Mouse (Mus musculus) c-Kit-positive CD71-negative TER-119-negative erythroid progenitor cells, embryonic 14.5 days (primary cell): ENCODE measurements around the gene Ftsj1.

ENCODE experiments used
- DNase-seq: peaks from one replicate; pipeline ENCODE4 v3.0.0-alpha.2; 2013; ENCODE audit warnings: low read depth

The Ftsj1 gene

GRCm38 (mm10) chrX:8252334-8253285 lies at the start of gene Ftsj1:
Gene Ftsj1, minus strand, starts transcription at chrX:8252406.
- peak; percentile 83 for DNase-seq

- DNase-seq = no peak
These were observed 36.4 kb upstream of the Ftsj1 start for GRCm38 (mm10) chrX:8288621-8289020.

DNA sequence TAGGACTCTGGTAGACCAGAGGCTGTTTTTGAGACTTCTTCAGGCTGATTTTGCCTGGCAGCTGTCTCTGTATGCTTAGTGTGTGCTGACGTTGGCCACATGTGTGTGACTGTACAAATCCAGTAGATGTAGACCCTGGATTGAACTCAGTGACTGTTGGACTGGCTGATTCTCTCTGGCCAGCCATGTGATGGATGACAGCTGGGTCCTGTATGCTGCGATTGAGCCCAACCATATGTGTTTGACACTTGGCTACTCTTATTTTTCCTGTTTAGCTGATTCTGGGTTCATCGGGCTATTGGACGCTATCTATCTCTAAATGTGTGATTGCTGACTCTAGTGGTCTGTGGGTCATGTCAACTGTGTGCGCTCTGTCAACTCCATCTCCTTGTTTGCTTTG lies 21.9 kb upstream of the Ftsj1 start:
- no peak for DNase-seq

- DNase-seq = no peak
These were observed 19.8 kb upstream of the Ftsj1 start for GRCm38 (mm10) chrX:8272000-8272399.

DNA sequence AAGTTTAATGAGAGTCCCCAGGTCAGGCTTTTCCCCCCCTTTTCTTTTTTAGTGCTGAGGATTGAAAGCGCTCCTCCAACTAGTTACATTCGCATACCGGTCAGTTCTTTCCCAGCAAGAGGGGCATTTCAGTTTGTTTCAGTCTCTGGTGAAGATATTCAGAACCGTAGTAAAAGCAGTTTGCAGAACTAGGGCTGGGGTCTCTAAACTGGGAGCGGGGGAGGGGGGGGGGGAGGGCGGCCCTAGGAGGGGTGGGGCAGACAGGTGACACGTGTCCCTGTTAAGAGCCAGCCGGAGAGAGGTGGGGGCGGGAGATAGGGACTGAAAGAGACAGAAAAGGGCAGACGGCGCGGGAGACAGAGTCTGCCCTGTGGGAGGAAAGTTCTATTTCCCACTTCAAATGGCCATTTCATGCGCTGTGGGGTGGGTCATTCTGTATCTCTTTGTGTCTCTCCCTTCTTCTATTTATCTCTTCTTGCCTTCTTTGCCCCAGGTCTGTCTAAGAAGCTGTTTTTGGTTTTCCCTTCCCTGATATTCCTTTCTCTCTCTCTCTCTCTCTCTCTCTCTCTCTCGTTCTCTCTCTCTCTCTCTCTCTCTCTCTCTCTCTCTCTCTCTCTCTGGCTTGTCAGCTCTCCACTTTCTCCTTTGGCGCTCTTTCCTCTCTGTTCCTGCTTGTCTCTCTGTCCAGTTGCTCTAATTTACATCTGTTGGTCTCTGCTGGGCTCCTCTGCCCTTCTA lies 19.0 kb upstream of the Ftsj1 start, which contains the start of gene Slc38a5:
Slc38a5 (plus strand) TSS at position 51 of the 738 bp plus-strand sequence.
- no peak for DNase-seq

DNA sequence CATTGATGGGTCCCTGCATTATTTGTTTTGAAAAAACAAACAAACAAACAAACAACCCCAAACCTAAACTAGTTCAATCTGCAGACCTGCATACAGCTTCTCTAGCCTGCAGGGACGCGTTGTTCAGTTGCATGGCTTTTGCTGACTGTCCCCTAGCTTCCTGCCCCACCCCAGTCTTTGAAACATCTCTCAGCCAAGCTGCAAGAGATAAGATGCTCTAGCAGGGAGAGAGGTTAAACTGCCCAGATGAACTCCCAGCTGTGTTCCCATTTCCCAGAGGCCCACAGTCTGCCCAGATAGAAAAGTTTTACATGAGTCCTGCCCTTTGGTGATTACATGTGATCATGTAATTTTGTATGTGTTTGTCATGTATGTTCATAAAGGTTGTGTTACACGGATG lies 12.0 kb upstream of the Ftsj1 start:
- no peak for DNase-seq

DNA sequence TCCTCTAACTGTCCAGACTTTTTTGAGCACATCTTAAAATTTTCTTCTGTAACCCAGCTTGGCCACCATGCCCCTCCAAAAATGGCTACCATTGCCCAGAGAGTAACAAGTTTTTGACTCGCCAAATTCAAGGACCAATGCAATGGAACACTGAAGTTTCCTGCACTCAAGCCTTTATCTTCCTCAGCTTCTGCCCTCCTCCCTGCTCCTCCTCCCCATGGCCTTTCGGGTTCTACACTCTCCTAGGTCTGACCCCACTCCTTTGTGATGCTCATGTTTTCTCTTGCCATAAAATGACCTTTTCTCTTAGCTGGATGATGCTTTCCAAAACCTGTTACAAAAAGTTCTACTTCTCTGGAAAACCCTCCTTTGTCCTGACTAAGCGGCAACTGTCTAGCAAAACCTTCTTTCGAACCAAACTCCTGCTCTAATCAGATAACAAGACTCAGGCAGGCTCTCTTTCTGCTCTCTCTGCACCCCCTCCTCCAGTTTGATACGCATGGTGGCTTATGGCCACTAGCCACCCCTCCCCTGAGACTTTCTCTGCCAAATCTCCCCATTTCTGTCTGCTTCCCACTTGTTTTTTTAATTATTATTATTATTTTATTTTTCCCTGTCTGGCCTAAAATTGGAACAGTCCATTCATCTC lies 11.1 kb upstream of the Ftsj1 start:
- DNase-seq = no peak

DNA sequence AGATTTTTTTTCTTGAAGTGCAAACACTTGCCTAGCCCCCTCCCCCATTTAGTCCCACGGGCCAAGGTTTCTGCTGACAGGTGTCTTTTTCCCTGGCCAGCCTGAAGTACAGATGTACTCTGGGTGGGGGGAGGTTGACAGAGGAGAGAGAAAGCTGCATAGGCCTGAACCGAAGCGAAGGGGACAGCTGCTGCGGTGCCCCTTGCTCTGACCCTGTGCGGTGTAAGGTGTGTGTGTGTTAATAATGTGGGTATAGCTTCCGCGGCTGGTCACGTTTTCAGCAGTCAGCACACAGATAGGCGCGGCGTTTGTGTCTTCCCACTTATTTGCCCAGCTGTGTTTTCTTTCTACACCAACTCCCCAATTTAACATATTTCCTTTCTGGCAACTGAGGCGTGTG lies 7.3 kb upstream of the Ftsj1 start:
- DNase-seq = no peak

GRCm38 (mm10) chrX:8255807-8256206 lies 3.6 kb upstream of the Ftsj1 start:
- DNase-seq = no peak

GRCm38 (mm10) chrX:8253711-8254110 lies 1.5 kb upstream of the Ftsj1 start:
- no peak for DNase-seq

- no peak for DNase-seq
These were observed 345 bp downstream of the Ftsj1 start for GRCm38 (mm10) chrX:8251789-8252333.

DNA sequence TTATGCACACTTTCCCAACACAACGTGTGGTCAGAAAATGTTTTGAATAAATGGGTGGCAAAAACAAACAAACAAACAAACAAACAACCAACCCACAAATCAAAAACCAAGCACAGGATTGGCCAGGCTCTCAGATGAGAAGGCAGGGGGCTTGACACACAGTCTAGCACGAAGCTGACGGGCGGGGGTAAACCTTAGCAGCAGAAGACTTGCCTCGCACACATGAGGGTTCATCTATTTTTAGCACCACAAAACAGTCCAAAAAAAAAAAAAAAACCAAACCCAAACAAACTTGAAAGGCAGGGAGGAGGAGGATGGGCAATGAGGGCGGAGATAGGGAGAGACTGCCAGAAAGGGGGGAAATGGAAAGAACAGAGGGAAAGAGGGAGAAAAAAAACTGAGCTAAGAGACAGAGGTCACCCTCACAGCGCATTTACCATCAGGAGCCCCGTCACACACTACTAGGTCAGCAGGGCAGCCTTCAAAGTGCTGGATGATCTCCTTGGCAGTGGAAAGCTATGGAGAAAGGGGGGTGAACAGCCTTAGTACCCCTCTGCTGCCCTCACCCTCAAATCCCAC lies 3.6 kb downstream of the Ftsj1 start:
- no peak for DNase-seq

DNA sequence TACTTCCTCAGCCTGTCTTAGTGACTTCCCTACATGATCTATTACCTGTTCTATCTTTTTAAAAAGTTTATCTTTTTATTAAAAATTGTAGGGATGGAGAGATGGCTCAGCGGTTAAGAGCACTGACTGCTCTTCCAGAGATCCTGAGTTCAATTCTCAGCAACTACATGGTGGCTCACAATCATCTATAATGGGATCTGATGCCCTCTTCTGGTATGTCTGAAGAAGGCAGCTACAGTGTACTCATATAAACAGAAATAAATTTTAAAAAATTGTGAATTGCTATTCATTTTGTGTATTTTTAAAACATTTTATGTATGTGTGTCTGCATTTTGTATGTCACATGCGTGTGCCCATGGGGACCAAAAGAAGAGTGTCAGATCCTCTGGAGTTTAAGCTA lies 4.5 kb downstream of the Ftsj1 start:
- DNase-seq = no peak

DNA sequence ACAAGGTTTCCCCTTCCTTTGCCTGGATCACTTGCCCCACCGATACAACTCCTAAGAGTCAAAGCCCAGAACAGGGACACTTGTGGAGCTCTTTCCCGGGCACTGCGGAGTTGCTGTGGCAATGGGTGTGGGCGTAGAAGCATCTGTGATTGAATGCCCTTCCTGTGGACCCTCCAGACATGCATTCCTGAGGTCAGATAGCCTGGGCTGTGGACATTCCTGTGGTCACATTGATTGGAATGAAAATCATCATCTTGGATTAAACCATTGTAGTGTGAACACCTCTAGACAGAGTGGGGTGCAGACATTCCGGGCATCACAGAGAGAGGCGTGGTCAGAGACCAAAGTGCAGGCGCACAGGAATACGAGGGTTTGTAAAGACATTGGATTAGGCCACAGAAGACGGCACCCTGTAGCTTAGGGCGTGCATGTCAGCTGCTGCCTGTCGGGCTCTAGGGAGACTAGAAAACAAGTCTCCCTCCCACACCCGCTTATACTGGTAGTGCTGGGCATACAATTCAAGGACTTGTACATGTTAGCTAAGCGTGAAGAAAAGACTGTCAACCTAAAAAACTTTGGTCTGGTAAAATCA lies 13.3 kb downstream of the Ftsj1 start:
- DNase-seq = no peak

DNA sequence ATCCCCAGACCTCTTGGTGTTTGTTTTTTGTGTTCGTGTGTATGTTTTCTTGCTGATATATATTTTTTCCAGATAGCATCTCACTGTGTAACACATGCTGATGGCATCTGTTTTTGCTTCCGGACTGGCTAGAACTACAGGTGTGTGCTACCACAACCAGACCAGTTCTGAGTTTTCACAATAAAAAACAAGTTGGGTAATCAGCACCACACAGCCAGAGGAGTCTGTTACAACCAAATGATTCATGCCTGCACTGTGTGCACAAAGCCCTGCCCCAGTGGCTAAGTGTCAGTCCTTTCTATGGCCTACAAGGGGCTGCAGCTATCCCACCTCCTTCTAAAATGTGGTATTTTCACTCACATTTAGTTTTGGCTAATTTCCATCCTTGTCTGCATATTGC lies 15.5 kb downstream of the Ftsj1 start:
- DNase-seq = no peak

GRCm38 (mm10) chrX:8233602-8234001 lies 18.6 kb downstream of the Ftsj1 start:
- no peak for DNase-seq

DNA sequence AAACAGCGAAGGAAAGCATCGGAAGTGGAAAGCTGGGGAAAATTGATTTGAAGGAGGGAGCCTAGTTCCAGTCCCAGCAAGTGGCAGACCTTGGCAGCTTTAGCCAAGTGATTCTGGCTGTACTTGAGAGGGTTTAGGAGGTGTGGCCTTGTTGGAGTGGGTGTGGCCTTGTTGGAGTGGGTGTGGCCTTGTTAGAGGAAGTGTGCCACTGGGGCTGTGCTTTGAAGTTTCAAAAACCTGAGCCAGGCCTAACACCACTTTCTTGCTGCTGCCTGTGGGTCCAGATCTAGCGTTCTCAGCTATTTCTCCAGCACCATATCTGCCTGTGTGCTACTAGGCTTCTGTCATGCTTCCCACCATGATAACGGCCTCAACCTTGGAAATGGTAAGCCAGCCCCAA lies 21.9 kb downstream of the Ftsj1 start:
- DNase-seq = no peak

GRCm38 (mm10) chrX:8223473-8223872 lies 28.7 kb downstream of the Ftsj1 start:
- DNase-seq = no peak

- DNase-seq = no peak
These were observed 29.4 kb downstream of the Ftsj1 start for GRCm38 (mm10) chrX:8222678-8223421.

GRCm38 (mm10) chrX:8222296-8222677 lies 29.9 kb downstream of the Ftsj1 start:
- DNase-seq = no peak

DNA sequence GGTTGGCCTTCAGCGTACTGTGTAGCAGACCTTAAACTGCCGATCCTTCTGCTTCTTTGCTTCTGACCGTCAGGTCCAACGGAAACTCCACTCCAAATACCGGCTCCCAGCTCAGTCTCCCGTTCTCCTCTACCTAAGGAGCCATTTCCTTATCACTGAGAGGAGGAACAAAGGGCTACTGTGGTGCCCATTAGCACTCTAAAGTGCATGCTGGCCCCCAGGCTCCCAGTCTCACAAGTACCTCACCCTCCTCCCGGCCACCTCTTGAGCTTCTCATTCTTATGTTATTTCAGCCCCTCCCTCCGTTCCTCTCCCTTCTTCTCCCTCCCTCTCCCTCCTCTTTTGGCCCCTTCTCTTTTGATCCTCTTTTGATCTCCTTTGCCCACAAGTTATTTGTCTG lies 32.6 kb downstream of the Ftsj1 start:
- DNase-seq = no peak
